Mouse (Mus musculus) liver, embryonic 12.5 days (tissue): ENCODE measurements around the gene Pmpca. TPM values are rescaled to one million over a fixed set of nuclear protein-coding genes. Genes with fewer than 3 reads are reported as not detected.

Experiments
- ATAC-seq: fragments of 200-750 bp; cut with Nextera tagmentation; 2 replicates; pipeline ENCODE4 v1.8.0; 2017; ENCODE audit warnings: moderate number of reproducible peaks, mild to moderate bottlenecking, moderate library complexity
- H3K27ac ChIP-seq: fragments of 300-500 bp; sonication (generic); 2 replicates; pipeline ENCODE4 v1.5.1; 2016; ENCODE audit warnings: mild to moderate bottlenecking
- H3K27me3 ChIP-seq: fragments of 300-500 bp; sonication (generic); replicated peaks from 2 replicates; pipeline ENCODE4 v1.6.1; 2016; ENCODE audit warnings: mild to moderate bottlenecking, moderate library complexity
- H3K36me3 ChIP-seq: fragments of 300-500 bp; sonication (generic); 2 replicates; pipeline ENCODE4 v1.6.1; 2016; ENCODE audit warnings: mild to moderate bottlenecking, moderate library complexity
- H3K4me1 ChIP-seq: fragments of 300-500 bp; sonication (generic); 2 replicates; pipeline ENCODE4 v1.6.1; 2016
- H3K4me2 ChIP-seq: fragments of 300-500 bp; sonication (generic); 2 replicates; pipeline ENCODE4 v1.6.1; 2016; ENCODE audit warnings: mild to moderate bottlenecking, moderate library complexity
- H3K4me3 ChIP-seq: fragments of 300-500 bp; sonication (generic); 2 replicates; pipeline ENCODE4 v1.5.1; 2016; ENCODE audit warnings: mild to moderate bottlenecking, moderate library complexity
- H3K9ac ChIP-seq: fragments of 300-500 bp; sonication (generic); 2 replicates; pipeline ENCODE4 v1.6.1; 2016; ENCODE audit warnings: mild to moderate bottlenecking, moderate library complexity
- H3K9me3 ChIP-seq: fragments of 300-500 bp; sonication (generic); replicated peaks from 2 replicates; pipeline ENCODE4 v1.6.1; 2016; ENCODE audit warnings: mild to moderate bottlenecking, moderate library complexity
- WGBS: fragments of 180-500 bp; shearing (Covaris S2); methylation state at CpG from one replicate; pipeline ENCODE4 v1.1.7; 2016; ENCODE audit not compliant: insufficient replicate concordance; 5-methylcytosine and 5-hydroxymethylcytosine counted together
- polyA plus RNA-seq: library from polyadenylated mRNA; unstranded; fragments of >200 nt; fragmentation: Nextera tagmentation; extraction: Ambion mirVana; gene quantifications from 2 replicates; pipeline ENCODE4 v1.2.1, GENCODE M21; 2016

Gene Pmpca
- polyA plus RNA-seq, 1 experiment from 2014 or later: 110 TPM

GRCm38 (mm10) chr2:26439671-26440070 is 50.5 kb downstream of the Pmpca start:
- Histone ChIP-seq H3K36me3 (peaks cover 68% of the 10 kb centered on the region), H3K27me3 (no peaks in the 10 kb centered on the region)

GRCm38 (mm10) chr2:26441261-26441660 is 52.1 kb downstream of the Pmpca start:
- peaks cover 52% of the 10 kb centered on the region for H3K36me3 ChIP-seq
- no peak for ATAC-seq
- no peak overlapping the region for H3K4me3 ChIP-seq
- H3K4me2 ChIP-seq: no peak overlapping the region
- no peak overlapping the region for H3K27ac ChIP-seq
- H3K4me1 ChIP-seq: peaks cover 35% of the 10 kb centered on the region
- H3K9me3 ChIP-seq: no peaks in the 10 kb centered on the region
- H3K27me3 ChIP-seq: no peaks in the 10 kb centered on the region
- no peak overlapping the region for H3K9ac ChIP-seq
- WGBS: 88% methylated on average over 4 of the region's 4 CpGs

More at GRCm38 (mm10) chr2:26439671-26440070, 50.5 kb downstream of the Pmpca start:
- H3K4me2 ChIP-seq: no peak overlapping the region
- ATAC-seq: no peak
- no peak overlapping the region for H3K4me3 ChIP-seq
- H3K9ac ChIP-seq: no peak overlapping the region
- H3K4me1 ChIP-seq: peaks cover 32% of the 10 kb centered on the region
- WGBS: 81% methylated on average over 6 of the region's 6 CpGs
- no peak overlapping the region for H3K27ac ChIP-seq
- no peaks in the 10 kb centered on the region for H3K9me3 ChIP-seq

GRCm38 (mm10) chr2:26441688-26442087 is 52.5 kb downstream of the Pmpca start:
- H3K27ac ChIP-seq: no peak overlapping the region
- H3K9me3 ChIP-seq: no peaks in the 10 kb centered on the region
- H3K4me1 ChIP-seq: peaks cover 38% of the 10 kb centered on the region
- no peak for ATAC-seq
- H3K4me2 ChIP-seq: no peak overlapping the region
- no peaks in the 10 kb centered on the region for H3K27me3 ChIP-seq
- WGBS: 89% methylated on average over 5 of the region's 5 CpGs
- no peak overlapping the region for H3K9ac ChIP-seq
- no peak overlapping the region for H3K4me3 ChIP-seq
- H3K36me3 ChIP-seq: peaks cover 51% of the 10 kb centered on the region

- Histone ChIP-seq H3K4me1 (peaks cover 43% of the 10 kb centered on the region), H3K4me2 (peak overlapping the region; percentile 85; the same call in 1 of the 2 replicates), H3K4me3 (no peak overlapping the region), H3K36me3 (peaks cover 41% of the 10 kb centered on the region), H3K27me3 (no peaks in the 10 kb centered on the region), H3K9ac (no peak overlapping the region; the same call in 1 of the 2 replicates), H3K27ac (no peak overlapping the region), H3K9me3 (no peaks in the 10 kb centered on the region)
- no peak for ATAC-seq
- WGBS: 70% methylated on average over 1 of the region's 1 CpGs
Measured at GRCm38 (mm10) chr2:26442843-26443242, 53.7 kb downstream of the Pmpca start.

DNA sequence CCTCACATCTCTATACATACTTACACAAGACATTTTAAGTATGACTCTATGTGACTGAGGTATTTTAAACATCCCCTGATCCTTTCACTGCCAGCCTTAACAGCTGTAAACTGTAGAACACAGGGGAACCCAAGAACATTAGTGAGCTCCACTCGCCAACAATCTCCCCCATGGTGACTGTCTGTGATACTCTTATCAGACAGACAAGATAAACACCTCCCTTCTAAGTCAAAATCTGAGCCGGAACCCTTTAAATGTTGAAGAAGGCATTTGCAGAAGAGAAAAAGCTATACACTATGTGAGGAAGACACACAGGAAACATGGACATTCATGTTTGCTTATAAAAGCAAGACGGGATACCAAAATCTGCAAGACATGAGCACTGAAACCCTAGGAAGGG is 54.7 kb downstream of the Pmpca start:
- Histone ChIP-seq H3K9ac (peak overlapping the region; percentile 92), H3K9me3 (no peaks in the 10 kb centered on the region), H3K4me1 (peaks cover 35% of the 10 kb centered on the region), H3K27me3 (no peaks in the 10 kb centered on the region), H3K4me3 (peak overlapping the region; percentile 96), H3K27ac (no peak overlapping the region), H3K4me2 (peak overlapping the region; percentile 85), H3K36me3 (peaks cover 31% of the 10 kb centered on the region)
- WGBS: 16% methylated on average over 3 of the region's 3 CpGs
- no peak for ATAC-seq

GRCm38 (mm10) chr2:26444368-26444767 is 55.2 kb downstream of the Pmpca start:
- H3K4me1 ChIP-seq: peaks cover 35% of the 10 kb centered on the region
- peaks cover 26% of the 10 kb centered on the region for H3K36me3 ChIP-seq
- H3K9me3 ChIP-seq: no peaks in the 10 kb centered on the region
- H3K4me2 ChIP-seq: peak overlapping the region; percentile 85
- H3K27me3 ChIP-seq: no peaks in the 10 kb centered on the region
- WGBS: 2% methylated on average over 15 of the region's 15 CpGs
- H3K27ac ChIP-seq: peak overlapping the region; percentile 82; the same call in 1 of the 2 replicates
- ATAC-seq: no peak
- H3K9ac ChIP-seq: peak overlapping the region; percentile 92
- H3K4me3 ChIP-seq: peak overlapping the region; percentile 96

DNA sequence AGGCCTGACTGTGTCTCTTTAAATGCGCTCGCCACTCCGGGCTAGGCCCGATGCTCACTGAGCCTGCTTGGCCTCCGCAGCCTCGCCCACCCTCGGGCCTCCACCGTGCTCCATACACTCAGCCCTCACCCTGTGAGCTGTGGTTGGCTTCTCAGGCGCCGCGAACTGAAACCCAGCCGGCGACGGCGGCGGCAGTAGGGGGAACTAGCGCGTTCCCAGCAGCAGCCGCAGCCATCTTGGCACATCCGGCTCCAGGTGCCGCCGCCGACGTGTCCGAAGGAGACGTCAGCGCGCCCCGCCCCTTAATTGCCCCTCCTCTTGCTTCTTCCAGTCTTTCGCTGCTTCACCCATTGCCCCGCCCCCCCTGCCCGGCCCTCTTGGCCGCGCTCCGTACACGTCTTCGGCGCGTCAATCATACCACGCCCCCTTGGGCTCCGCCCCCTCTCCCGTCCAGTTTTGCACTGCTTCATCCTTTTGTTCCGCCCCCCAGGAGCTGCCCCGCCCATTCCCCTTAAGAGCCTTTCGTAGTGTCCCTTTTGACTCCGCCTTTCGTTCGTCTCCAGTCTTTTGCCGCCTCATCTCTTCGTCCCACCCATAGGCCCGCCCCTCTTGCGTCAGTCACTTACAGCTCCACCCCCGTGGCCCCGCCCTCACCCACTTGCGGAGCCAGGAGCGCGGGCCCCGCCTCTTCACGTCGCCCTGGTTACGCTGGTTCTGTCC is 56.0 kb downstream of the Pmpca start, which contains the start of gene Sec16a:
Gene Sec16a (minus strand): TSS at position 271 of the 720 bp plus-strand sequence.
- Histone ChIP-seq H3K4me3 (peak within 1 kb of the TSS; percentile 96), H3K27ac (peak within 1 kb of the TSS; percentile 92), H3K9ac (peak within 1 kb of the TSS; percentile 92), H3K27me3 (no peaks in the 10 kb centered on the region), H3K4me2 (peak within 1 kb of the TSS; percentile 91), H3K4me1 (peaks cover 38% of the 10 kb centered on the region), H3K36me3 (peaks cover 19% of the 10 kb centered on the region), H3K9me3 (no peaks in the 10 kb centered on the region)
- under 1% methylated on average over 61 of the region's 61 CpGs for WGBS
- ATAC-seq: peak; percentile 91

GRCm38 (mm10) chr2:26445666-26446445 is 56.7 kb downstream of the Pmpca start:
- no peaks in the 10 kb centered on the region for H3K27me3 ChIP-seq
- H3K4me1 ChIP-seq: peaks cover 38% of the 10 kb centered on the region
- H3K9ac ChIP-seq: peak overlapping the region; percentile 77
- WGBS: 1% methylated on average over 44 of the region's 44 CpGs
- peak; percentile 85 for ATAC-seq
- H3K4me3 ChIP-seq: peak overlapping the region; percentile 96
- peak overlapping the region; percentile 92 for H3K27ac ChIP-seq
- H3K9me3 ChIP-seq: no peaks in the 10 kb centered on the region
- H3K36me3 ChIP-seq: peaks cover 11% of the 10 kb centered on the region
- H3K4me2 ChIP-seq: peak overlapping the region; percentile 91

- Histone ChIP-seq H3K4me2 (peak overlapping the region; percentile 91), H3K27me3 (no peaks in the 10 kb centered on the region), H3K4me1 (peaks cover 38% of the 10 kb centered on the region), H3K9me3 (no peaks in the 10 kb centered on the region), H3K27ac (peak overlapping the region; percentile 92; the same call in 1 of the 2 replicates), H3K36me3 (peaks cover 3% of the 10 kb centered on the region), H3K9ac (peak overlapping the region; percentile 77), H3K4me3 (peak overlapping the region; percentile 96)
- ATAC-seq: no peak
- 67% methylated on average over 4 of the region's 4 CpGs for WGBS
Measured at GRCm38 (mm10) chr2:26446671-26447070, 57.5 kb downstream of the Pmpca start.

Other genes starting within 250 kb of the Pmpca start
- 0.22 TPM in 1 of 2 replicates, not detected in the other for gene Lhx3, start 181.1 kb upstream of the Pmpca start, polyA plus RNA-seq
- gene Qsox2, start 151.8 kb upstream of the Pmpca start, polyA plus RNA-seq: 11.6 and 11.7 TPM in 2 replicates
- 0.01 and 0.02 TPM in 2 replicates for gene Ccdc187, start 94.8 kb upstream of the Pmpca start, polyA plus RNA-seq
- 8.1 and 8.6 TPM in 2 replicates for gene Gpsm1, start 73.8 kb upstream of the Pmpca start, polyA plus RNA-seq
- gene Dnlz, start 37.2 kb upstream of the Pmpca start, polyA plus RNA-seq: 16.1 and 17.0 TPM in 2 replicates
- 1.2 and 1.3 TPM in 2 replicates for gene Card9, start 28.4 kb upstream of the Pmpca start, polyA plus RNA-seq
- gene Snapc4, start 8.7 kb upstream of the Pmpca start, polyA plus RNA-seq: 20.6 and 24.7 TPM in 2 replicates
- gene Entr1, start within 50 bp of the Pmpca start, polyA plus RNA-seq: 74.9 and 76.2 TPM in 2 replicates
- 10.1 and 12.3 TPM in 2 replicates for gene Inpp5e, start 19.9 kb downstream of the Pmpca start, polyA plus RNA-seq
- gene Sec16a, start 55.9 kb downstream of the Pmpca start, polyA plus RNA-seq: 13.0 and 14.4 TPM in 2 replicates
- gene Notch1, start 127.3 kb downstream of the Pmpca start, polyA plus RNA-seq: 4.1 and 4.4 TPM in 2 replicates
- gene Egfl7, start 190.7 kb downstream of the Pmpca start, polyA plus RNA-seq: 106 and 120 TPM in 2 replicates
- not detected in 2 replicates for gene Gm20532, start 197.3 kb downstream of the Pmpca start, polyA plus RNA-seq
- gene Agpat2, start 215.1 kb downstream of the Pmpca start, polyA plus RNA-seq: 26.7 and 28.7 TPM in 2 replicates
- 4.6 and 5.5 TPM in 2 replicates for gene Fam69b, start 239.1 kb downstream of the Pmpca start, polyA plus RNA-seq